Mouse (Mus musculus) midbrain, embryonic 12.5 days (tissue): ENCODE results near the gene Sytl2. TPM values are rescaled to one million over a fixed set of nuclear protein-coding genes. Genes with fewer than 3 reads are reported as not detected.
A peak's percentile ranks its signal among the peaks of the same experiment; 100 is the strongest.

ENCODE experiments used
- ATAC-seq: fragments of 200-750 bp; cut with Nextera tagmentation; 2 replicates; pipeline ENCODE4 v1.8.0; 2017; ENCODE audit warnings: low read depth, moderate TSS enrichment, moderate library complexity; ENCODE audit not compliant: low FRiP score
- H3K27ac ChIP-seq: fragments of 300-500 bp; sonication (generic); replicated peaks from 2 replicates; pipeline ENCODE4 v1.5.1; 2016; ENCODE audit warnings: mild to moderate bottlenecking
- H3K27me3 ChIP-seq: fragments of 300-500 bp; sonication (generic); 2 replicates; pipeline ENCODE4 v1.6.1; 2016; ENCODE audit warnings: mild to moderate bottlenecking
- H3K36me3 ChIP-seq: fragments of 300-500 bp; sonication (generic); 2 replicates; pipeline ENCODE4 v1.6.1; 2016
- H3K4me1 ChIP-seq: fragments of 300-500 bp; sonication (generic); 2 replicates; pipeline ENCODE4 v1.6.1; 2016
- H3K4me2 ChIP-seq: fragments of 300-500 bp; sonication (generic); replicated peaks from 2 replicates; pipeline ENCODE4 v1.6.1; 2016; ENCODE audit warnings: mild to moderate bottlenecking, moderate library complexity
- H3K4me3 ChIP-seq: fragments of 300-500 bp; sonication (generic); 2 replicates; pipeline ENCODE4 v1.5.1; 2016; ENCODE audit warnings: mild to moderate bottlenecking
- H3K9ac ChIP-seq: fragments of 300-500 bp; sonication (generic); replicated peaks from 2 replicates; pipeline ENCODE4 v1.6.1; 2016; ENCODE audit warnings: mild to moderate bottlenecking, moderate library complexity
- H3K9me3 ChIP-seq: fragments of 300-500 bp; sonication (generic); 2 replicates; pipeline ENCODE4 v1.6.1; 2016; ENCODE audit warnings: mild to moderate bottlenecking
- WGBS: fragments of 180-500 bp; shearing (Covaris S2); methylation state at CpG from one replicate; pipeline ENCODE4 v1.1.7; 2016; 5-methylcytosine and 5-hydroxymethylcytosine counted together
- polyA plus RNA-seq: library from polyadenylated mRNA; unstranded; fragments of >200 nt; fragmentation: Nextera tagmentation; extraction: Ambion mirVana; gene quantifications from 2 replicates; pipeline ENCODE4 v1.2.1, GENCODE M21; 2016

Sytl2 gene
- polyA plus RNA-seq, 1 experiment from 2014 or later: 3.2 TPM

DNA sequence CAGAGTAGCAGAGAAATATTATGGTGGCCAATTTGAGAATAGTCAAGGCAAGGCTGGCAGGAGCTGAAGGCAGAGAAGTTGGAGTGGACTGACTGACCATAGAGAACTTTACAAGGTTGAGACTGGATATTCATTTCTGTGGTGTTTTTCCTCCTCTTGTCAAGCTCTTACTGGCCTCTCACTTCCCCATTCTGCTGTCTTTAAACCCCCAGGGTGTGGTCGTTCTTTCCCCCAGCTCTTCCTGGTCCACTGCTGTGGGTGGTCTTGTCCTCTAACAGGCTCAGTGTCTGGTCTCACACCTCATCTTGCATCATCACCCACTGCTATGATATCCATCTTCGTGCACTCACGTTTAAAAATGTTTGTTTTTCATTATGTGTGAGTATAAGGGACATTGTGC is 11.4 kb downstream of the Sytl2 start:
- no peaks in the 10 kb centered on the region for H3K36me3 ChIP-seq
- no peaks in the 10 kb centered on the region for H3K4me1 ChIP-seq
- no peaks in the 10 kb centered on the region for H3K9me3 ChIP-seq
- ATAC-seq: no peak
- H3K4me3 ChIP-seq: no peak overlapping the region
- H3K4me2 ChIP-seq: no peak overlapping the region
- no peak overlapping the region for H3K27ac ChIP-seq
- no peak overlapping the region for H3K9ac ChIP-seq
- H3K27me3 ChIP-seq: no peaks in the 10 kb centered on the region
- WGBS: 69% methylated on average over 3 of the region's 3 CpGs

- Histone ChIP-seq H3K27ac (no peak overlapping the region), H3K4me3 (no peak overlapping the region), H3K27me3 (no peaks in the 10 kb centered on the region), H3K9ac (no peak overlapping the region), H3K4me2 (no peak overlapping the region), H3K4me1 (no peaks in the 10 kb centered on the region; the same call in 1 of the 2 replicates), H3K9me3 (no peaks in the 10 kb centered on the region), H3K36me3 (no peaks in the 10 kb centered on the region)
- 92% methylated on average over 2 of the region's 2 CpGs for WGBS
- ATAC-seq: no peak
Measured at GRCm38 (mm10) chr7:90316823-90317222, 14.8 kb downstream of the Sytl2 start.

- peak; percentile 66; the same call in 1 of the 2 replicates for ATAC-seq
- WGBS: 71% methylated on average over 1 of the region's 1 CpGs
- Histone ChIP-seq H3K9ac (no peak overlapping the region), H3K4me1 (no peaks in the 10 kb centered on the region; the same call in 1 of the 2 replicates), H3K4me3 (no peak overlapping the region), H3K27ac (no peak overlapping the region), H3K9me3 (no peaks in the 10 kb centered on the region), H3K4me2 (no peak overlapping the region), H3K27me3 (no peaks in the 10 kb centered on the region), H3K36me3 (no peaks in the 10 kb centered on the region)
Measured at GRCm38 (mm10) chr7:90319446-90319845, 17.4 kb downstream of the Sytl2 start.

DNA sequence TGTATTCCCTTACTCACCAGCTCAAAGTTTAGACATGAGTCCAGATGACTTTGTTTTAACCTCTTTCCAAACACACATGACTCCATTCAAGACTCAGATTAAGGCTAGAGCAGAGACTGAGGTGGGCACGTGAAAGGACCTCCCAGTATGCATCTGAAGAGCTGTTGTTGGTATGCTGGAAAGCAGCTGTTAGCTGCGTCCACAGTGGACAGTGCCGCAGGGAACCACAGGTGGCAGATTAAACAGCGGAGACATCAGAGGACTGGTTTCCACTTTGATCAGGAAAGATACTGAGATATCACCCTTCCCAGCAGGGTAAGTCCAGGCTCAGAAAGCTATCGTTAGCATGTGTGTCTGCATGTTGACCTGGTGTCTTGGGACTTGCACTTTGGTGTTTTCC is 18.1 kb downstream of the Sytl2 start:
- Histone ChIP-seq H3K27me3 (no peaks in the 10 kb centered on the region), H3K4me2 (no peak overlapping the region), H3K36me3 (no peaks in the 10 kb centered on the region), H3K4me3 (no peak overlapping the region), H3K4me1 (no peaks in the 10 kb centered on the region; the same call in 1 of the 2 replicates), H3K9me3 (no peaks in the 10 kb centered on the region), H3K9ac (no peak overlapping the region), H3K27ac (no peak overlapping the region)
- WGBS: 45% methylated on average over 5 of the region's 5 CpGs
- no peak for ATAC-seq

- no peak overlapping the region for H3K9ac ChIP-seq
- H3K36me3 ChIP-seq: no peaks in the 10 kb centered on the region
- no peaks in the 10 kb centered on the region for H3K27me3 ChIP-seq
- H3K4me2 ChIP-seq: no peak overlapping the region
- ATAC-seq: no peak
- no peaks in the 10 kb centered on the region; the same call in 1 of the 2 replicates for H3K4me1 ChIP-seq
- H3K4me3 ChIP-seq: no peak overlapping the region
- 92% methylated on average over 4 of the region's 4 CpGs for WGBS
- H3K9me3 ChIP-seq: no peaks in the 10 kb centered on the region
- no peak overlapping the region for H3K27ac ChIP-seq
Measured at GRCm38 (mm10) chr7:90325166-90325565, 23.1 kb downstream of the Sytl2 start.

DNA sequence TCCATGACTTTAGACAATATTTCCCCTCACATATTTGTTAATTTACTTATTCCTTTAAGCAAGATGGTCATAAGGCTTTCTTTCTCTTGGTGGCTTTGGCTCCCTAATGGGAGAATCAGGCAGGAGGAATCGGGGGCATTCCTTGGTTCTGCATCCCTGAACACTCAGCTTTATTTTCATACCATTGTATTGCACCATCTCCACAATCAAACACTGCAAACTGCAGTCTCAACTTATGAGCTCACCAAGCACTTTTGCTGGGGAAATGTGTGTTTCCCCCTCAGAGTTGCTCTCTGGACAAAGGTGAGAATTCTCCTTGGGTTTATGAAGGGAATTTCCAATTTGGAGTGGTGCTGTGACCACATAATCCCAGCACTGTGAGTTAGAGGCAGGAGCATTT is 28.1 kb downstream of the Sytl2 start:
- H3K9me3 ChIP-seq: no peaks in the 10 kb centered on the region
- no peak overlapping the region for H3K9ac ChIP-seq
- H3K4me1 ChIP-seq: no peaks in the 10 kb centered on the region
- H3K27ac ChIP-seq: no peak overlapping the region
- no peak for ATAC-seq
- H3K27me3 ChIP-seq: no peaks in the 10 kb centered on the region
- H3K4me3 ChIP-seq: no peak overlapping the region
- no peaks in the 10 kb centered on the region for H3K36me3 ChIP-seq
- no peak overlapping the region for H3K4me2 ChIP-seq
- WGBS: 70% methylated on average over 1 of the region's 1 CpGs

DNA sequence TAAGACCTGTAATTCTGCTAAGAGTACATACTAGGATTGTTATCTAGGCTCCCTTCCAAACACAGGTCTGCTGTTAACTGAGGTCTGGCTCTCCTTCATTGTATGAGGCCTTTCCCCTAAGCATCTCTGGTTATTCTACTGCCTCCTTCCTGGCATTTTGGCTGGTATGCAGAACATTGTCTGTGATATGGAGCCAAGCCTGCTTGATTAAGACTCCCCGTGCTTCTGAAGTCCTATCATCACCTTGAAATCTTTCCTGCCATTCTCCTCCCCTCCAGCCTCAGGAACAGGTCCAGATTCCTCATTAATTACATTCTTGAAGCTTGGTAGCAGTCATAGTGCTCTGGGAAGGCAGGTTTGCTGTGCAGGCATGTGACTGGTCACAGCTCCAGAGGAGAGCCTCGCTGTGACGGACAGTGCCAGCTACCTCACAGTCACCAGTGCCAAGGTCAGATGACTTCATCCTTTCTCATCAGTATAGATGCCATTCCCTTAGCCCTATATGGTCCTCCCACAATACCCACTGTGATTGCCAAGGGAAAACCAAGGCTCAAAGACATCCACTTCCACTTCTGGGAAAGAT is 30.5 kb downstream of the Sytl2 start:
- WGBS: 90% methylated on average over 3 of the region's 3 CpGs
- no peaks in the 10 kb centered on the region for H3K27me3 ChIP-seq
- H3K27ac ChIP-seq: no peak overlapping the region
- no peak overlapping the region for H3K9ac ChIP-seq
- H3K4me2 ChIP-seq: no peak overlapping the region
- no peak for ATAC-seq
- H3K9me3 ChIP-seq: no peaks in the 10 kb centered on the region
- H3K4me1 ChIP-seq: no peaks in the 10 kb centered on the region
- H3K4me3 ChIP-seq: no peak overlapping the region
- no peaks in the 10 kb centered on the region for H3K36me3 ChIP-seq

GRCm38 (mm10) chr7:90334362-90334761 is 32.3 kb downstream of the Sytl2 start:
- Histone ChIP-seq H3K4me3 (no peak overlapping the region), H3K9ac (no peak overlapping the region), H3K27ac (no peak overlapping the region), H3K36me3 (no peaks in the 10 kb centered on the region), H3K4me1 (no peaks in the 10 kb centered on the region), H3K4me2 (no peak overlapping the region), H3K9me3 (no peaks in the 10 kb centered on the region), H3K27me3 (no peaks in the 10 kb centered on the region)
- ATAC-seq: no peak
- WGBS: 84% methylated on average over 6 of the region's 6 CpGs

- H3K9ac ChIP-seq: no peak overlapping the region
- WGBS: 89% methylated on average over 3 of the region's 3 CpGs
- H3K27ac ChIP-seq: no peak overlapping the region
- no peaks in the 10 kb centered on the region for H3K36me3 ChIP-seq
- H3K9me3 ChIP-seq: no peaks in the 10 kb centered on the region
- no peak for ATAC-seq
- H3K27me3 ChIP-seq: no peaks in the 10 kb centered on the region
- H3K4me1 ChIP-seq: no peaks in the 10 kb centered on the region
- H3K4me2 ChIP-seq: no peak overlapping the region
- H3K4me3 ChIP-seq: no peak overlapping the region
Measured at GRCm38 (mm10) chr7:90334831-90335230, 32.8 kb downstream of the Sytl2 start.

DNA sequence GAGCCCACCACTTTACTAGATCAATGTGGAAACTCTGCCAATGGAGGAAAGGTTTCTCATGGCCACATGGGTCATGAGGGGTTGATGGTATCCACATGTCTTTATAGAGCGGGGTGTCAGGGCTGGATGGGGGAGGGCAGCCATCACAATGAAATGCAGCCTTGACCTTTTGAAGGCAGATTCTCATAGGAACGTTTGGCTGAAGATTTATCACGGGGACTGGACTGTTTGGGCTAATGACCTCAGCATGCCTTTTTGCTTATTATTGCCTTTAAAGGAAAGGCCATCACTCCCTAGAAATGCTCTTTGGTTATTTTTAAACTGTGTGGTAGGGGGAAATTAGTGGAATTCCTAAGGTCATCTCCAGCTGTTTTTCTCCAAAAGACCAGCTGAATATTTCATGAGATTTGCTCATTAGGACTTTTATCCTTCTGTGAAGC is 33.7 kb downstream of the Sytl2 start:
- 38% methylated on average over 3 of the region's 3 CpGs for WGBS
- Histone ChIP-seq H3K4me1 (no peaks in the 10 kb centered on the region), H3K4me2 (no peak overlapping the region), H3K4me3 (no peak overlapping the region), H3K27me3 (no peaks in the 10 kb centered on the region), H3K27ac (no peak overlapping the region), H3K36me3 (no peaks in the 10 kb centered on the region), H3K9ac (no peak overlapping the region), H3K9me3 (no peaks in the 10 kb centered on the region)
- no peak for ATAC-seq

- no peak for ATAC-seq
- no peak overlapping the region for H3K4me3 ChIP-seq
- no peak overlapping the region for H3K9ac ChIP-seq
- H3K4me1 ChIP-seq: no peaks in the 10 kb centered on the region
- 54% methylated on average over 12 of the region's 12 CpGs for WGBS
- no peaks in the 10 kb centered on the region for H3K27me3 ChIP-seq
- no peaks in the 10 kb centered on the region for H3K36me3 ChIP-seq
- no peak overlapping the region for H3K27ac ChIP-seq
- no peak overlapping the region for H3K4me2 ChIP-seq
- no peaks in the 10 kb centered on the region for H3K9me3 ChIP-seq
Measured at GRCm38 (mm10) chr7:90341212-90341957, 39.3 kb downstream of the Sytl2 start.

GRCm38 (mm10) chr7:90344903-90345302 is 42.9 kb downstream of the Sytl2 start:
- no peaks in the 10 kb centered on the region for H3K9me3 ChIP-seq
- no peak overlapping the region for H3K4me2 ChIP-seq
- 82% methylated on average over 3 of the region's 3 CpGs for WGBS
- H3K4me1 ChIP-seq: no peaks in the 10 kb centered on the region
- H3K36me3 ChIP-seq: no peaks in the 10 kb centered on the region
- no peak overlapping the region for H3K4me3 ChIP-seq
- no peaks in the 10 kb centered on the region for H3K27me3 ChIP-seq
- H3K27ac ChIP-seq: no peak overlapping the region
- no peak for ATAC-seq
- H3K9ac ChIP-seq: no peak overlapping the region
